Mouse (Mus musculus) E14TG2a.4 (cell line): ENCODE measurements around the gene Cd200.

Source experiments
- CTCF ChIP-seq: conservative IDR thresholded peaks from 2 replicates; pipeline ENCODE4 v1.5.1; 2014; ENCODE audit warnings: low read length
- NANOG ChIP-seq: IDR thresholded peaks from 2 replicates; pipeline ENCODE4 v1.6.1; 2014; ENCODE audit warnings: borderline replicate concordance, low read length, mixed read lengths

- no peak for TF ChIP-seq CTCF
- TF ChIP-seq NANOG = no peak
Measured at GRCm38 (mm10) chr16:45334891-45335290, 74.0 kb downstream of the Cd200 start.
